Mouse (Mus musculus) CH12.LX (cell line): Measurements from ENCODE around the gene Pygm. TPM values are rescaled to one million over a fixed set of nuclear protein-coding genes. Genes with fewer than 3 reads are reported as not detected.

Experiments
- DNase-seq: peaks from one replicate; pipeline ENCODE4 v3.0.0-alpha.2; 2013; ENCODE audit errors: extremely low read depth
- H3K27ac ChIP-seq: 2 replicates; pipeline ENCODE4 v1.5.1; 2012; ENCODE audit warnings: low read depth, mild to moderate bottlenecking, control low read depth, moderate library complexity; ENCODE audit not compliant: insufficient read depth
- H3K27me3 ChIP-seq: replicated peaks from 2 replicates; pipeline ENCODE3; 2012; ENCODE audit warnings: inconsistent platforms
- H3K36me3 ChIP-seq, 2 experiments: replicated peaks in 1 of 2; 2 replicates each; pipeline versions ENCODE3 to v1.6.1; 2012; ENCODE audit warnings: inconsistent platforms in 1 of 2, low read length in 1 of 2, mild to moderate bottlenecking in 1 of 2, mixed read lengths in 1 of 2, moderate library complexity in 1 of 2; ENCODE audit not compliant: control insufficient read depth in 1 of 2, insufficient read depth in 1 of 2
- H3K4me1 ChIP-seq, 2 experiments: 2 replicates each; pipeline ENCODE4 v1.6.1; 2012; ENCODE audit warnings: inconsistent platforms in 1 of 2, moderate library complexity in 1 of 2; ENCODE audit not compliant: insufficient read depth in 2 of 2, control insufficient read depth in 1 of 2
- H3K4me2 ChIP-seq: 2 replicates; pipeline ENCODE4 v1.6.1; 2012; ENCODE audit warnings: low read depth, mild to moderate bottlenecking, control low read depth; ENCODE audit not compliant: poor library complexity, insufficient read depth, severe bottlenecking
- H3K4me3 ChIP-seq, 3 experiments: fragments of 150-350 bp in 1 of 3; sonication (generic) in 1 of 3; replicated peaks in 1 of 3; 2 replicates each; pipeline versions ENCODE3 to v1.5.1; 2011 to 2012; ENCODE audit warnings: low read depth in 2 of 3, low read length in 2 of 3, mild to moderate bottlenecking in 2 of 3, moderate library complexity in 2 of 3, control low read depth in 1 of 3, improper control_type of control experiment in 1 of 3, inconsistent platforms in 1 of 3, mixed read lengths in 1 of 3; ENCODE audit not compliant: poor library complexity in 1 of 3
- H3K79me2 ChIP-seq: replicated peaks from 2 replicates; pipeline ENCODE4 v1.6.1; 2012; ENCODE audit warnings: mild to moderate bottlenecking, moderate library complexity; ENCODE audit not compliant: control insufficient read depth, poor library complexity, insufficient read depth, severe bottlenecking; ENCODE audit errors: extremely low read depth
- H3K9ac ChIP-seq: 2 replicates; pipeline ENCODE4 v1.6.1; 2012; ENCODE audit warnings: low read depth, mild to moderate bottlenecking, control low read depth, moderate library complexity; ENCODE audit not compliant: insufficient read depth
- H3K9me3 ChIP-seq: replicated peaks from 2 replicates; pipeline ENCODE3; 2012; ENCODE audit warnings: low read length, inconsistent platforms, mixed read lengths
- BHLHE40 ChIP-seq: IDR thresholded peaks from 2 replicates; pipeline ENCODE4 v1.6.1; 2011; ENCODE audit warnings: mild to moderate bottlenecking, low read depth, low read length, improper control_type of control experiment
- ELF1 ChIP-seq: IDR thresholded peaks from 2 replicates; pipeline ENCODE4 v1.6.1; 2014; ENCODE audit warnings: low read depth, mild to moderate bottlenecking, inconsistent platforms, low read length, improper control_type of control experiment
- EP300 ChIP-seq: IDR thresholded peaks from 2 replicates; pipeline ENCODE4 v1.6.1; 2011; ENCODE audit warnings: low read length, improper control_type of control experiment
- HCFC1 ChIP-seq: IDR thresholded peaks from 2 replicates; pipeline ENCODE4 v1.6.1; 2012; ENCODE audit warnings: low read depth, mild to moderate bottlenecking, inconsistent platforms, low read length, improper control_type of control experiment
- JUN ChIP-seq: IDR thresholded peaks from 2 replicates; pipeline ENCODE4 v1.6.1; 2011; ENCODE audit warnings: low read depth, mild to moderate bottlenecking, low read length, improper control_type of control experiment, moderate library complexity; ENCODE audit not compliant: insufficient read depth
- JUND ChIP-seq: conservative IDR thresholded peaks from 2 replicates; pipeline ENCODE4 v1.6.1; 2011; ENCODE audit warnings: low read depth, low read length, improper control_type of control experiment
- MAX ChIP-seq: IDR thresholded peaks from 2 replicates; pipeline ENCODE4 v1.6.1; 2011; ENCODE audit warnings: low read length, improper control_type of control experiment
- MEF2A ChIP-seq: IDR thresholded peaks from 2 replicates; pipeline ENCODE4 v1.6.1; 2014; ENCODE audit warnings: low read depth, mild to moderate bottlenecking, inconsistent platforms, low read length, improper control_type of control experiment, borderline replicate concordance
- MXI1 ChIP-seq: IDR thresholded peaks from 2 replicates; pipeline ENCODE4 v1.6.1; 2011; ENCODE audit warnings: mild to moderate bottlenecking, low read depth, low read length, improper control_type of control experiment
- NELFE ChIP-seq: IDR thresholded peaks from 2 replicates; pipeline ENCODE4 v1.6.1; 2011; ENCODE audit warnings: low read depth, low read length, improper control_type of control experiment
- NRF1 ChIP-seq: IDR thresholded peaks from 2 replicates; pipeline ENCODE4 v1.6.1; 2014; ENCODE audit warnings: low read depth, mild to moderate bottlenecking, inconsistent platforms, low read length, improper control_type of control experiment, moderate library complexity
- PAX5 ChIP-seq: IDR thresholded peaks from 2 replicates; pipeline ENCODE4 v1.6.1; 2012; ENCODE audit warnings: low read length, inconsistent platforms, mixed read lengths
- POLR2A ChIP-seq: IDR thresholded peaks from 2 replicates; pipeline ENCODE4 v1.6.1; 2011; ENCODE audit warnings: low read depth, mild to moderate bottlenecking, improper control_type of control experiment, low read length
- POLR2AphosphoS2 ChIP-seq: IDR thresholded peaks from 2 replicates; pipeline ENCODE4 v1.6.1; 2011; ENCODE audit warnings: low read depth, low read length, improper control_type of control experiment
- SIN3A ChIP-seq: IDR thresholded peaks from 2 replicates; pipeline ENCODE4 v1.6.1; 2012; ENCODE audit warnings: low read length, improper control_type of control experiment, inconsistent platforms
- UBTF ChIP-seq: IDR thresholded peaks from 2 replicates; pipeline ENCODE4 v1.6.1; 2012; ENCODE audit warnings: low read depth, mild to moderate bottlenecking, inconsistent platforms, low read length, improper control_type of control experiment, moderate library complexity
- ZNF384 ChIP-seq: IDR thresholded peaks from 2 replicates; pipeline ENCODE4 v1.6.1; 2012; ENCODE audit warnings: low read depth, low read length, improper control_type of control experiment, inconsistent platforms
- dilution Hi-C: fragments of 300-500 bp; cut with MboI; formaldehyde crosslinking; loops from 2 replicates; pipeline ENCODE4 v1.14.3; 2020; ENCODE audit warnings: low sequenced_read_pairs; ENCODE audit not compliant: extremely low pct_unique_long_range_greater_than_20kb, extremely low pct_ligation_motif_present
- in situ Hi-C: fragments of 300-500 bp; cut with MboI; formaldehyde crosslinking; loops from 3 replicates; pipeline ENCODE4 v1.14.3; 2019; ENCODE audit warnings: low sequenced_read_pairs, low pct_ligation_motif_present, low pct_unique_long_range_greater_than_20kb, mixed read lengths
- polyA plus RNA-seq: library from polyadenylated mRNA; unstranded; fragments of >175 nt; gene quantifications from 2 replicates; pipeline ENCODE4 v1.2.1, GENCODE M21; 2012; ENCODE audit warnings: low read depth; ENCODE audit not compliant: insufficient read length
- total RNA-seq, 2 experiments: library from RNA; depleted of rRNA; stranded (reverse); fragments of 300-350 nt in 1 of 2; fragments of >200 nt in 1 of 2; gene quantifications; 2 replicates each; pipeline ENCODE4 v1.2.3; 2012 to 2014

Pygm gene
- total and polyA plus RNA-seq, 3 experiments = 0.32 to 2.0 (median 0.47) TPM

- in situ Hi-C loops = no loop called here
- dilution Hi-C loops = no loop called here
Observed at GRCm38 (mm10) chr19:6401951-6402350, 17.8 kb downstream of the Pygm start.

GRCm38 (mm10) chr19:6403869-6404268, 19.7 kb downstream of the Pygm start:
- H3K9me3 ChIP-seq = no peaks in the 10 kb centered on the region
- TF ChIP-seq POLR2A (no peak), ELF1 (no peak), MAX (no peak), JUN (no peak), BHLHE40 (no peak), MXI1 (no peak), UBTF (no peak), NRF1 (no peak), PAX5 (no peak)
- in situ Hi-C loops = no loop called here
- peaks cover 0 to 39% of the 10 kb centered on the region in 2 experiments for H3K36me3 ChIP-seq
- H3K4me2 ChIP-seq = no peak overlapping the region
- H3K27ac ChIP-seq = no peak overlapping the region
- H3K27me3 ChIP-seq = no peaks in the 10 kb centered on the region
- no peak for DNase-seq
- dilution Hi-C loops = no loop called here
- H3K4me1 ChIP-seq = peaks cover 4 to 38% of the 10 kb centered on the region in 2 experiments
- H3K79me2 ChIP-seq = no peaks in the 10 kb centered on the region
- no peak overlapping the region for H3K9ac ChIP-seq
- H3K4me3 ChIP-seq = no peak overlapping the region

More at GRCm38 (mm10) chr19:6401951-6402350, 17.8 kb downstream of the Pygm start:
- no peak for TF ChIP-seq JUND
- no peak for TF ChIP-seq NELFE
- no peak for TF ChIP-seq MXI1
- no peak for TF ChIP-seq PAX5
- TF ChIP-seq BHLHE40 = no peak
- no peak for TF ChIP-seq SIN3A
- no peak for TF ChIP-seq POLR2AphosphoS2
- no peak for TF ChIP-seq HCFC1
- TF ChIP-seq ZNF384 = no peak
- no peak for TF ChIP-seq MEF2A
- no peak for TF ChIP-seq EP300
- H3K36me3 ChIP-seq = peaks cover 0 to 30% of the 10 kb centered on the region in 2 experiments
- DNase-seq = no peak
- no peaks in the 10 kb centered on the region for H3K79me2 ChIP-seq
- no peaks in the 10 kb centered on the region for H3K27me3 ChIP-seq
- H3K9me3 ChIP-seq = no peaks in the 10 kb centered on the region
- no peak overlapping the region for H3K9ac ChIP-seq
- 0 out of 2 replicates have a peak overlapping the region, but pooled peaks have one; percentile 90 for H3K4me2 ChIP-seq
- peaks cover 4 to 39% of the 10 kb centered on the region in 2 experiments for H3K4me1 ChIP-seq
- H3K4me3 ChIP-seq = no peak overlapping the region
- H3K27ac ChIP-seq = no peak overlapping the region
